Mouse (Mus musculus): Measurements from ENCODE around the gene Ust. TPM values are rescaled to one million over a fixed set of nuclear protein-coding genes. Genes with fewer than 3 reads are reported as not detected.

Ust gene
- polyA plus RNA-seq, 1 experiment from 2014 or later = 4.8 TPM

DNA sequence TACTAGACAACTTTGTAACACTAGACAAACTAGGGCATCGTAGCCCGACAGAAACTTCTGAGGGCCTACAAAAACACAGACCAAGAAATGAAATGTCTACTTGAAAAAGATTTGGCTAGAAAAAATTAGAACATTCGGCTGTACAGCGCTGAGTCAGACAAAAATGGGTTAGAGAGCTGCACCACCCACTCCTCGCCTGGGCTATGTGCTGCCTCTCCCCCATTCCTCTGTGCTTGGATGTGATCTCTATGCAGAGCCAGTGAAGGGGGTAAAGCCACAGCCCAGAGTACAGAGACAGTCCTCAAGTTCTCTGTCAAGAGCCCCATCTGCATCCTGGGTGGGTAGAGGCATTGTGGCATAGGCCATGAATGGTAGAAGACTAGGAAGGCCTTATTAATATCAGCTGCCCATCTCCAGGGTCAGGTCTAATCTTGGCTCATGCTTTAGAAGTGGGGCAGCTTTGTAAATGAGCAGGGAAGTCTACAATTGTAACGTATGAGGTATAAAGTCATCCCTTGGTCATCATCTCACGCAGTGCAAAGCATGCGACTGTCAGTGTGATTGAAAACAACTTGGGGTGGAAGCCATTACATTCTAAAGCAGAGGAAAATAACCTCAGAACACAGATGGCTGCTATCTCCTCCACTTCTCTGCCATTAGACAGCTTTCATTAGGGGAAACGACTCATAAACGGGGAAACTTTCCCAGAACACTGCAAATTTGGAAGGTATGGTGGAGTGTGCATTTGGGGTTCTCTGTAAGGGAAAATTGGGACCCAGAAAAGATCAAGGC is 281.6 kb downstream of the Ust start:
- no peak overlapping the region for H3K27ac ChIP-seq (ENCODE audit: low read length)
- no peaks in the 10 kb centered on the region for H3K36me3 ChIP-seq (ENCODE audit: control insufficient read depth, insufficient read depth, low read length)
- no peak overlapping the region for H3K9ac ChIP-seq (ENCODE audit: low read depth, low read length)
- ATAC-seq = no peak
- WGBS = 92% methylated on average over 10 of the region's 10 CpGs
- H3K4me1 ChIP-seq (ENCODE audit: control insufficient read depth, insufficient read depth, low read length) = no peaks in the 10 kb centered on the region
- H3K27me3 ChIP-seq (ENCODE audit: control insufficient read depth, insufficient read depth, low read depth, low read length) = no peaks in the 10 kb centered on the region
- H3K4me2 ChIP-seq (ENCODE audit: low read length) = no peak overlapping the region
- H3K4me3 ChIP-seq (ENCODE audit: low read depth, low read length) = no peak overlapping the region
- H3K9me3 ChIP-seq (replicated peaks; ENCODE audit: control insufficient read depth, low read length, poor library complexity, severe bottlenecking) = no peaks in the 10 kb centered on the region

DNA sequence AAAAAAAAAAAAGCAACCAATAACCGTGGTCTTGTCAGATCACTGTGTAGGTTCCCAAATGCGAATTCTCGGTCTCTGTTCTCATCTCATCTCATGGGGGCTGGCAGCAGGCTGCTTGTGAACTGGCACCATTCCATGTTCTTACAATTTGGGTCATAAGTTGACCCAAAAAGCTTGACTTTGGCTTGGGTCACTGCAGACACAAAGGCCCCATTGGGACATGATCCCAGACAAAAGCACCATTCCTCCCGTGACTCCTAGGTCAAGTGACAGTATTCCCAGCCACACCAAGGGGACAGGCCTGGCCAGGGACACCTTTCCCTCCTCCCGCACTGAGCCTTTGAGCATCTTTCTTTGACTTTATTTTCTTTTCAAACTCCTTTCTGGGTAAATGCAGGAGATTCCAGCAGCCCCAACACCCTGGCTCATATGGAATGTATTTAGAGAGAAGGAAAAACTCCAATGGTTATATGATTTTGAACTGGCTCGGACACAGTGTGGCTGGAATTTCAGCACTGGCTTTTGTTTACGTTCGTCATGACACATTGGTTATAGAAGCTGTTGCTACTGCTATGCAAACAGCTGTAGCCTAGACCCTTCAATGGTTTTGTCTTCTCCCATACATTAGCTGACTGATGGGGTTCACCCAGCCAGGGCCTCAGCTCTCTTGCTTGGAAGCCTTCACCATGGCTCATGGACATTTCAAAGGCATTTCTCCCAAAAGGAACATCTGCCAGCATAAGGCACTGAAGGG is 285.3 kb downstream of the Ust start:
- H3K4me2 ChIP-seq (ENCODE audit: low read length) = no peak overlapping the region
- H3K4me1 ChIP-seq (ENCODE audit: control insufficient read depth, insufficient read depth, low read length) = no peaks in the 10 kb centered on the region
- no peaks in the 10 kb centered on the region for H3K9me3 ChIP-seq (replicated peaks; ENCODE audit: control insufficient read depth, low read length, poor library complexity, severe bottlenecking)
- no peak overlapping the region for H3K9ac ChIP-seq (ENCODE audit: low read depth, low read length)
- ATAC-seq = no peak
- H3K27me3 ChIP-seq (ENCODE audit: control insufficient read depth, insufficient read depth, low read depth, low read length) = no peaks in the 10 kb centered on the region
- no peak overlapping the region for H3K27ac ChIP-seq (ENCODE audit: low read length)
- H3K36me3 ChIP-seq (ENCODE audit: control insufficient read depth, insufficient read depth, low read length) = no peaks in the 10 kb centered on the region
- no peak overlapping the region for H3K4me3 ChIP-seq (ENCODE audit: low read depth, low read length)
- 89% methylated on average over 8 of the region's 8 CpGs for WGBS

DNA sequence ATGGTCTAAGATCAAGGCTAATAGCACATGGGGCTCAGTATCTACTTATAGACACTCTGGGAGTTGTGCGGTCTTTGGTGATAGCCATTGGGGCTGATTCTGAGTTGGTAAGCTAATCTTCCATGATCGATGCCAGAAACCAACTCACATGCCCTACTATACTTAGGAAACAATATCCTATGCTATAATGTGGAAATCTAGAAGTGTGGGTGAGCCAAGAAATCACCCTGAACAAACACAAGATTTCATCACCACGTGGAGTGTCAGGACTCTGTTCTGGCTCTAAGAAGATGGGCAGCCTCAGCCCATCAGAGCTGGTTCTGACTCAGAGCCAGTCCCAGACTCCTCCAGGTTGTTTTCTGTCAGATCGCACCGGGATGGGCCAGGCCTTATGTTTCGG is 286.1 kb downstream of the Ust start:
- H3K9ac ChIP-seq (ENCODE audit: low read depth, low read length) = no peak overlapping the region
- H3K27ac ChIP-seq (ENCODE audit: low read length) = no peak overlapping the region
- no peaks in the 10 kb centered on the region for H3K9me3 ChIP-seq (replicated peaks; ENCODE audit: control insufficient read depth, low read length, poor library complexity, severe bottlenecking)
- H3K36me3 ChIP-seq (ENCODE audit: control insufficient read depth, insufficient read depth, low read length) = no peaks in the 10 kb centered on the region
- no peaks in the 10 kb centered on the region for H3K4me1 ChIP-seq (ENCODE audit: control insufficient read depth, insufficient read depth, low read length)
- H3K4me3 ChIP-seq (ENCODE audit: low read depth, low read length) = no peak overlapping the region
- H3K27me3 ChIP-seq (ENCODE audit: control insufficient read depth, insufficient read depth, low read depth, low read length) = no peaks in the 10 kb centered on the region
- ATAC-seq = no peak
- H3K4me2 ChIP-seq (ENCODE audit: low read length) = no peak overlapping the region
- WGBS = 95% methylated on average over 6 of the region's 6 CpGs

DNA sequence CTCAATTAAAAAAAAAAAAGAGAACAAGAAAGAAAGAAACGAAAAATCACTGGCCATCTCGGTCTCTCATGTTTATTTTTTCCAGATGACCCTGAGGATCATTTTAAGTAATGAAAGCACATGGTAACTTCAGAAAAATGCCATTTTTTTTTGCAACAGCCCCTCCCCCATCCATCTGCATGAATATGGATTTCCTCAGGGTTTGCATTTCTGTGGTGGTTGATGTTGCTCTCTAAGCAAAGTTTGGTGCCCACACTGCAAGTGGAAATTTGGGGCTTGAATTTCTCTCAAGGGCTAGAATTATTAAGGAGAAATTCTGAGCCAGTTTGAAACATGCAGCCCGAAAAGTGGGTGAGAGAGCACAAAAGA is 290.3 kb downstream of the Ust start:
- Histone ChIP-seq H3K9ac (ENCODE audit: low read depth, low read length) (no peak overlapping the region), H3K36me3 (ENCODE audit: control insufficient read depth, insufficient read depth, low read length) (no peaks in the 10 kb centered on the region), H3K27ac (ENCODE audit: low read length) (no peak overlapping the region), H3K4me2 (ENCODE audit: low read length) (no peak overlapping the region), H3K4me3 (ENCODE audit: low read depth, low read length) (no peak overlapping the region), H3K27me3 (ENCODE audit: control insufficient read depth, insufficient read depth, low read depth, low read length) (no peaks in the 10 kb centered on the region), H3K9me3 (replicated peaks; ENCODE audit: control insufficient read depth, low read length, poor library complexity, severe bottlenecking) (no peaks in the 10 kb centered on the region), H3K4me1 (ENCODE audit: control insufficient read depth, insufficient read depth, low read length) (no peaks in the 10 kb centered on the region)
- 88% methylated on average over 3 of the region's 3 CpGs for WGBS
- ATAC-seq = no peak

- Histone ChIP-seq H3K4me2 (ENCODE audit: low read length) (no peak overlapping the region), H3K4me1 (ENCODE audit: control insufficient read depth, insufficient read depth, low read length) (no peaks in the 10 kb centered on the region), H3K36me3 (ENCODE audit: control insufficient read depth, insufficient read depth, low read length) (no peaks in the 10 kb centered on the region), H3K9ac (ENCODE audit: low read depth, low read length) (no peak overlapping the region), H3K9me3 (replicated peaks; ENCODE audit: control insufficient read depth, low read length, poor library complexity, severe bottlenecking) (no peaks in the 10 kb centered on the region), H3K27ac (ENCODE audit: low read length) (no peak overlapping the region), H3K27me3 (ENCODE audit: control insufficient read depth, insufficient read depth, low read depth, low read length) (no peaks in the 10 kb centered on the region), H3K4me3 (ENCODE audit: low read depth, low read length) (no peak overlapping the region)
- 75% methylated on average over 5 of the region's 5 CpGs for WGBS
- no peak for ATAC-seq
Measured at GRCm38 (mm10) chr10:8227705-8228374, 290.8 kb downstream of the Ust start.

DNA sequence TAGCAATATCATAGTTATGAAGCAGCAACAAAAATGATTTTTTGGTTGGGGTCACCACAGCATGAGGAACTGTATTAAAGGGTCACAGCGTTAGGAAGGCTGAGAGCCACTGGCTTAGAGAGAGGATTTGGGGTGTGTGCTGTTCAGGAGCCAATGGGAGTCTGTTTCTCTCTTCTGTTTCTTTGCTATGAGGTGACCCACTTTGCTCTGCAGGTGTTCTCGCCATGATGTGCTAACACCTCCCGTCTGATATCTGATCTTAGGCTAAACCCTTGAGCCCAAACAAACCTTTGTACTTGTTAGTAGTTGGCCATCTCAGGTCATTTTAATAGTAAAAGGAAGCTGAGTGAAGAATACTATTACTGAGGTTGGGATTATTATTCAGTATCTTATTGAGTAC is 292.0 kb downstream of the Ust start:
- no peaks in the 10 kb centered on the region for H3K9me3 ChIP-seq (replicated peaks; ENCODE audit: control insufficient read depth, low read length, poor library complexity, severe bottlenecking)
- no peaks in the 10 kb centered on the region for H3K36me3 ChIP-seq (ENCODE audit: control insufficient read depth, insufficient read depth, low read length)
- H3K9ac ChIP-seq (ENCODE audit: low read depth, low read length) = no peak overlapping the region
- H3K4me1 ChIP-seq (ENCODE audit: control insufficient read depth, insufficient read depth, low read length) = no peaks in the 10 kb centered on the region
- no peak for ATAC-seq
- WGBS = 75% methylated on average over 3 of the region's 3 CpGs
- H3K27ac ChIP-seq (ENCODE audit: low read length) = no peak overlapping the region
- H3K4me3 ChIP-seq (ENCODE audit: low read depth, low read length) = no peak overlapping the region
- no peaks in the 10 kb centered on the region for H3K27me3 ChIP-seq (ENCODE audit: control insufficient read depth, insufficient read depth, low read depth, low read length)
- H3K4me2 ChIP-seq (ENCODE audit: low read length) = no peak overlapping the region

GRCm38 (mm10) chr10:8224641-8225040 is 294.0 kb downstream of the Ust start:
- no peak overlapping the region for H3K9ac ChIP-seq (ENCODE audit: low read depth, low read length)
- ATAC-seq = no peak
- no peaks in the 10 kb centered on the region for H3K9me3 ChIP-seq (replicated peaks; ENCODE audit: control insufficient read depth, low read length, poor library complexity, severe bottlenecking)
- no peak overlapping the region for H3K27ac ChIP-seq (ENCODE audit: low read length)
- H3K4me3 ChIP-seq (ENCODE audit: low read depth, low read length) = no peak overlapping the region
- no peaks in the 10 kb centered on the region for H3K36me3 ChIP-seq (ENCODE audit: control insufficient read depth, insufficient read depth, low read length)
- H3K27me3 ChIP-seq (ENCODE audit: control insufficient read depth, insufficient read depth, low read depth, low read length) = no peaks in the 10 kb centered on the region
- H3K4me2 ChIP-seq (ENCODE audit: low read length) = no peak overlapping the region
- 76% methylated on average over 2 of the region's 2 CpGs for WGBS
- H3K4me1 ChIP-seq (ENCODE audit: control insufficient read depth, insufficient read depth, low read length) = no peaks in the 10 kb centered on the region

GRCm38 (mm10) chr10:8224046-8224445 is 294.6 kb downstream of the Ust start:
- WGBS = 87% methylated on average over 8 of the region's 8 CpGs
- no peaks in the 10 kb centered on the region for H3K36me3 ChIP-seq (ENCODE audit: control insufficient read depth, insufficient read depth, low read length)
- ATAC-seq = no peak
- no peak overlapping the region for H3K4me2 ChIP-seq (ENCODE audit: low read length)
- no peaks in the 10 kb centered on the region for H3K4me1 ChIP-seq (ENCODE audit: control insufficient read depth, insufficient read depth, low read length)
- no peak overlapping the region for H3K27ac ChIP-seq (ENCODE audit: low read length)
- H3K4me3 ChIP-seq (ENCODE audit: low read depth, low read length) = no peak overlapping the region
- H3K27me3 ChIP-seq (ENCODE audit: control insufficient read depth, insufficient read depth, low read depth, low read length) = no peaks in the 10 kb centered on the region
- H3K9me3 ChIP-seq (replicated peaks; ENCODE audit: control insufficient read depth, low read length, poor library complexity, severe bottlenecking) = no peaks in the 10 kb centered on the region
- no peak overlapping the region for H3K9ac ChIP-seq (ENCODE audit: low read depth, low read length)

GRCm38 (mm10) chr10:8216946-8217345 is 301.7 kb downstream of the Ust start:
- 49% methylated on average over 8 of the region's 8 CpGs for WGBS
- Histone ChIP-seq H3K4me1 (ENCODE audit: control insufficient read depth, insufficient read depth, low read length) (no peaks in the 10 kb centered on the region), H3K4me3 (ENCODE audit: low read depth, low read length) (no peak overlapping the region), H3K9ac (ENCODE audit: low read depth, low read length) (no peak overlapping the region), H3K36me3 (ENCODE audit: control insufficient read depth, insufficient read depth, low read length) (no peaks in the 10 kb centered on the region), H3K9me3 (replicated peaks; ENCODE audit: control insufficient read depth, low read length, poor library complexity, severe bottlenecking) (no peaks in the 10 kb centered on the region), H3K27me3 (ENCODE audit: control insufficient read depth, insufficient read depth, low read depth, low read length) (no peaks in the 10 kb centered on the region), H3K27ac (ENCODE audit: low read length) (no peak overlapping the region), H3K4me2 (ENCODE audit: low read length) (no peak overlapping the region)
- no peak for ATAC-seq

Measured in midbrain, embryonic 16.5 days (tissue).